Mouse (Mus musculus): ENCODE measurements around the gene Tmem8b.

DNA sequence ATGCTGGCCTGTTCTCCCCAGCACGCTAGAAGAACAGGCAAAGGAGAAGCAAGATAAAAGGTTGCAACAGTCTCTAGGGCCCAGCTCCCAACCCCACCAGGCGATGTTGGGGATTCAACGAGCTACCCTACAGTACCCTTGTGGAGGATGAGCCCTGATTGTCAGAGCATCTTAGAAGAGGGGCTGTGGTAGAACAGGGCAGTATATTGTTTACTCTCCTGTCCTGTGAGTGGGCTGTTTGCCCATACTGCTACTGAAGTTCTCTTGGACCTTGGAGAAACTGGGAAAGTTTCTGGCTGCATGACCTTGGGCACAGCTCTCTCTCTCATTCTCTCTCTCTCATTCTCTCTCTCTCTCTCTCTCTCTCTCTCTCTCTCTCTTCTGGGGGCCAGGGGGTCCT, 60.4 kb downstream of the Tmem8b start:
- TF ChIP-seq CTCF (IDR thresholded peaks at IDR 0.05; ENCODE audit: low read depth) (no peak), EP300 (IDR thresholded peaks at IDR 0.05; ENCODE audit: low read depth) (no peak)

Measured in liver, embryonic 14.5 days (tissue).